Mouse (Mus musculus): ENCODE data around the gene Ccdc88b.

The Ccdc88b gene

GRCm38 (mm10) chr19:6825384-6825783 lies 32.6 kb downstream of the Ccdc88b start:
- no peak for DNase-seq

DNA sequence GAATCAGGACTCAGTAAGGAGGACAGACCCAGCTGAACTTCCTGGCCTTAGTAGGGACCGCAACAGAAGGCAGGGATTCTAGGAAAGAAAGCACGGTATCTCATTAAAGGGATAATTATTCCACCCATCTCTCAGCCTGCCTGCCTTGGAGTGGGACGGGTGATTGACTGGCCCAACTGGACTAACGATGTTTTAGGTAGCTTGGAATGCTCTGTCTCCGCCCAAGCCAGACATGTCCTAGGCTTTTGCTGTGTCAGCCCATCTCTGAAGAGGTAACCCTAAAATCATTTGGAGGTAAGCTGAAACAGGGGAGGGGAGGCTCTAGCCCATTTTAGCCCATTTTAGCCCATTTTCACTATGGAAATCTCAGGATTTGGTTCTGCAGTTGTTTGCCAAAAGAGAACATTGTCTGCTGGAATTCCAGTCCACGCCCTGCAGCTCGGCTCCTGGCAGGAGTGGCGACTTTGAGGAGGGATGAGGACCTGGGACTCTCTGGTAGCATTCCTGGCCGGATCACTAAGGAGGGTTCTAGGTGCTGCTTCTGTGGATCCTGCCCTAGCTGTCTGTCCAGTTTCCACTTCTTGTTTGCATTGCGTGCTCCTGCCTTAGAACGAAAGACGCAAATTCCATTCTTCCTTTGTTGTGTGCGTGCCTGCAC lies 37.3 kb downstream of the Ccdc88b start:
- no peak for DNase-seq

- no peak for DNase-seq
These were observed 38.7 kb downstream of the Ccdc88b start for GRCm38 (mm10) chr19:6819143-6819827.

GRCm38 (mm10) chr19:6814958-6815357 lies 43.1 kb downstream of the Ccdc88b start:
- no peak for DNase-seq

DNA sequence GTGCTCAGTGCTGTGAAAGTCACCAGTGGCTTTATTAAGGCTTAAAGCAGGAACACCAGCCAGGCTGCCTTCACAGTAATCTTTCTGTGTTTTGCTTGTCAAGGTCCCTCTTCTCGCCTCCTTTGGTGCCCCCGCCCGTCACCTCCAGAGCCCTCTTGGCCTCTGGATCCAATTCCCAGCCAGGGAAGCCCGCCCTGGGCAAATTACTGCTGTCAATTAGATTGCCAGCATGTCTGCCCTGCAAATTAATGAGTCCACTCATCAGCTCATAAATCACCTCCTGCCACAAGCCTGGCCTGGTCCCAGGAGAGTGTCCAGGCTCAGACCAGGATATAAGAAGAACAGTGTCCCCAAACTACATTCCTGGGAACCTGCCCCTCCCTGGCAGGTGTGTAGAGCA lies 43.6 kb downstream of the Ccdc88b start:
- DNase-seq, result no peak

Measured in B cell, adult 2 months (primary cell).